Mouse (Mus musculus) midbrain, embryonic 15.5 days (tissue): Measurements from ENCODE around the gene Rgs19. TPM values are rescaled to one million over a fixed set of nuclear protein-coding genes. Genes with fewer than 3 reads are reported as not detected.

Experiments used
- ATAC-seq: fragments of 200-750 bp; cut with Nextera tagmentation; replicated peaks from 2 replicates; pipeline ENCODE4 v1.8.0; 2017; ENCODE audit warnings: moderate TSS enrichment
- H3K27ac ChIP-seq: fragments of 300-500 bp; sonication (generic); 2 replicates; pipeline ENCODE4 v1.5.1; 2015; ENCODE audit warnings: mild to moderate bottlenecking, inconsistent platforms
- H3K27me3 ChIP-seq: fragments of 300-500 bp; sonication (generic); replicated peaks from 2 replicates; pipeline ENCODE4 v1.6.1; 2015; ENCODE audit warnings: inconsistent platforms
- H3K36me3 ChIP-seq: fragments of 300-500 bp; sonication (generic); replicated peaks from 2 replicates; pipeline ENCODE4 v1.6.1; 2015; ENCODE audit warnings: inconsistent platforms
- H3K4me1 ChIP-seq: fragments of 300-500 bp; sonication (generic); 2 replicates; pipeline ENCODE4 v1.6.1; 2015; ENCODE audit warnings: inconsistent platforms
- H3K4me2 ChIP-seq: fragments of 300-500 bp; sonication (generic); 2 replicates; pipeline ENCODE4 v1.6.1; 2015; ENCODE audit warnings: inconsistent platforms, mild to moderate bottlenecking, moderate library complexity
- H3K4me3 ChIP-seq: fragments of 300-500 bp; sonication (generic); 2 replicates; pipeline ENCODE4 v1.5.1; 2015; ENCODE audit warnings: mild to moderate bottlenecking, inconsistent platforms
- H3K9ac ChIP-seq: fragments of 300-500 bp; sonication (generic); 2 replicates; pipeline ENCODE4 v1.6.1; 2015; ENCODE audit warnings: mild to moderate bottlenecking, inconsistent platforms
- H3K9me3 ChIP-seq: fragments of 300-500 bp; sonication (generic); 2 replicates; pipeline ENCODE4 v1.6.1; 2016; ENCODE audit warnings: inconsistent platforms
- WGBS: fragments of 180-500 bp; shearing (Covaris S2); methylation state at CpG from one replicate; pipeline ENCODE4 v1.1.7; 2015; ENCODE audit warnings: mixed read lengths; 5-methylcytosine and 5-hydroxymethylcytosine counted together
- polyA plus RNA-seq: library from polyadenylated mRNA; unstranded; fragments of >200 nt; fragmentation: Nextera tagmentation; extraction: Ambion mirVana; gene quantifications from 2 replicates; pipeline ENCODE4 v1.2.1, GENCODE M21; 2015

Gene Rgs19
- polyA plus RNA-seq, 1 experiment from 2014 or later, result 67.3 TPM

DNA sequence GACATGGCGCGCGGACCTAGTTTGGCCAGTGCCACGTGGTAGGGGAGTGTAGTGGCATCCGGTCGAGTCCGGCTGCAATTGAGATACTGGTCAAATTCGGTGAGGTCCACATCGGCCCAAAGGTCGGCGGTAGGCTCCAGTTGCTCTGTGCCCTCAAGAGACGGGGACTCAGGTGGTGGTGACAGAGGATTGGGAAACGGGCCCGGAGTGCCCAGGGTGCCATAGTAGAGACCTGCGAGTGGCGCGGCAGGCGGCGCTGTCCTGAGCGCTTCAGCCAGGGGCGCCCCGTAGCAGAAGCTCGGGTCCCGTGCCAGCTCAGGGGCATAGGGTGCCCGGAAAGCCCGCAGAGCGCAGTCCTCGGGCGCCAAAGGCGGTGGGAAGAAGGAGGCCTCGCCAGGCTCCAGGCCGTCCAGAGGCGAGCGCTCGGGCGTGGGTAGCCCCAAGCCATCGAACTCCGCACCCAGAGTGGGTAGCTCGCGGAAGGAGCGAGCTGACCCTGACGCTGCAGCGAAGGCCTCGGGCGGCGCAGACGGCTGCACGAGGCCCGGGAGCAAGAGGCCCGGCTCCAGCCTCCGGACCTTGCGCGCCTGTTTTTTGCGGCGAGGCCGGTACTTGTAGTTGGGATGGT, 23.4 kb downstream of the Rgs19 start:
- Histone ChIP-seq H3K27me3 (peaks cover 62% of the 10 kb centered on the region), H3K4me1 (peaks cover 20% of the 10 kb centered on the region), H3K9me3 (no peaks in the 10 kb centered on the region), H3K27ac (no peak overlapping the region), H3K9ac (0 out of 2 replicates have a peak overlapping the region, but pooled peaks have one; percentile 20), H3K4me2 (peak overlapping the region; percentile 65), H3K36me3 (no peaks in the 10 kb centered on the region), H3K4me3 (peak overlapping the region; percentile 39)
- 3% methylated on average over 56 of the region's 56 CpGs for WGBS
- no peak; the same call in 1 of the 2 replicates for ATAC-seq

DNA sequence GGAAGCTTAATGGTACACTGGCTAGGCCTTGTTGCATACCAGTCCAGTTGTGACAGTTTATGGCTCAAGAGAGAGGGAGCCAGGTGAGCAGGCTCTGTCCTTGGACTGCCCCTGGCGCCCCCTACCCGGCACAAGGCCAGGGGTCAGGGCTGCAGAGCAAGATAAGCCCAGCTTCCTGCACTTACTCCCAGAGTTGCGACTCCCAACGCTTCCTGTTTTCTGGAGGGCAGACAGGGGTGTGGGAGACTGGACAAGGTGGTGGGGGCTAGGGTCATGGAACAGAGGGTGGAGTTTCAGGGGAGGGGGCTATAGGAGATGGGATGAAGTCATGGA, 30.5 kb downstream of the Rgs19 start:
- no peaks in the 10 kb centered on the region for H3K9me3 ChIP-seq
- no peak for ATAC-seq
- no peak overlapping the region for H3K27ac ChIP-seq
- H3K4me2 ChIP-seq, result no peak overlapping the region
- no peak overlapping the region for H3K4me3 ChIP-seq
- peaks cover 2% of the 10 kb centered on the region; the same call in 1 of the 2 replicates for H3K27me3 ChIP-seq
- WGBS, result 47% methylated on average over 4 of the region's 4 CpGs
- H3K9ac ChIP-seq, result no peak overlapping the region
- H3K36me3 ChIP-seq, result no peaks in the 10 kb centered on the region
- peaks cover 6% of the 10 kb centered on the region; the same call in 1 of the 2 replicates for H3K4me1 ChIP-seq

DNA sequence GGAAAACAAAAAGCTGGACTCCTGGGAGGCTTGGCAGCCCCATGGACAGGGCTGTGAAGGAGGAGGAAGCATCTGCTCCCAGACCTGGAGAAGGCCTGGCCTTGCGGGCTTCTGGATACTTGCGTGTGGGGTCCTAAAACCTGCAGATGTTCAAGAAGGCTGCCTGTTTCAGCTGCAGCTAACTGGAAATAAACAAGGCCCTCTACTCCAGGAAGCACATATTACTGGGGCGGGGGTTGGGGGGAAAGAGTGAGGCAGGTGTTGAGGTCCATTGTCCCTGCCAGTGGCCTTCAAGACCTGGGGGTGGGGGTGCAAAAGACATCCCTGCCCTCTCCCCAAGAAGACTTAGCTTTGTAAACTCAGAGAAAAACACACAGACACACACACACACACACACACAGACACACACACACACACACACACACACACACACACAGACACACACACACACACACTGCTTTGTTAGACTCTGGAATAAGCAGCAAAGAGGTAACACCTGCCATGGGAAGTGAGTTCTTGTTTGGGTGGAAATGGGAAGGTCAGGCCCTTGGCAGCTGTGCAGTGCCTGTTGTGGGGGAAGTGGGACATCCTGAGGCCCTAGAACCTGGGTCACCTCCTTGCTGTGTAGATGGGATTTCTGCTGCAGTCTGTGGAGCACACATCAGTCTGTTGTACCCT, 31.0 kb downstream of the Rgs19 start:
- Histone ChIP-seq H3K9me3 (no peaks in the 10 kb centered on the region), H3K9ac (no peak overlapping the region), H3K4me1 (peaks cover 6% of the 10 kb centered on the region; the same call in 1 of the 2 replicates), H3K27ac (no peak overlapping the region), H3K27me3 (no peaks in the 10 kb centered on the region), H3K36me3 (no peaks in the 10 kb centered on the region), H3K4me3 (no peak overlapping the region), H3K4me2 (no peak overlapping the region)
- ATAC-seq, result no peak
- 85% methylated on average over 3 of the region's 3 CpGs for WGBS

DNA sequence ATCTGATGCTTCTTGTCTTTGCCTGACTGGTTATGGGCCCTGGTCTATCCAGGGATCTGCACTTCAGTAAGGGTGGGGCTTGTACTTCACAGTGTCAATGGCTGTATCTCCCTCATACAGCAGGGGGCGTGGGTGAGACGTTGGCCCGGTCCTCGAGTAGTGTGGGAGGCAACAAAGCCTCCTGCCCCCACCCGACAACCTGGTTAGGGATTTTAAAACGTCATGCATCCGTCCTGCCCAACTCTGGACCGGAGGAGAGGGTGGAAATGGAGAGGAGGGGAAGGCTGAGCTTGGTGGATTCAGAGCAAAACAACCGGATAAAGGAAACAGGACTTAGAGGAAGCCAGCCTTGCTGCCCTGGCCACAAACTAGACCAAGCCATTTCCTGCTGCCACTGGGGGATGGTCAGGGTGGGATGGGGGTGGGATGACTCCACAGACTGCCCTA, 34.1 kb downstream of the Rgs19 start:
- H3K4me2 ChIP-seq, result no peak overlapping the region
- peak; percentile 78 for ATAC-seq
- H3K4me1 ChIP-seq, result peaks cover 6% of the 10 kb centered on the region; the same call in 1 of the 2 replicates
- H3K36me3 ChIP-seq, result peaks cover 17% of the 10 kb centered on the region; the same call in 1 of the 2 replicates
- no peak overlapping the region for H3K9ac ChIP-seq
- no peaks in the 10 kb centered on the region for H3K9me3 ChIP-seq
- WGBS, result 11% methylated on average over 9 of the region's 9 CpGs
- no peaks in the 10 kb centered on the region for H3K27me3 ChIP-seq
- H3K27ac ChIP-seq, result no peak overlapping the region
- H3K4me3 ChIP-seq, result no peak overlapping the region

DNA sequence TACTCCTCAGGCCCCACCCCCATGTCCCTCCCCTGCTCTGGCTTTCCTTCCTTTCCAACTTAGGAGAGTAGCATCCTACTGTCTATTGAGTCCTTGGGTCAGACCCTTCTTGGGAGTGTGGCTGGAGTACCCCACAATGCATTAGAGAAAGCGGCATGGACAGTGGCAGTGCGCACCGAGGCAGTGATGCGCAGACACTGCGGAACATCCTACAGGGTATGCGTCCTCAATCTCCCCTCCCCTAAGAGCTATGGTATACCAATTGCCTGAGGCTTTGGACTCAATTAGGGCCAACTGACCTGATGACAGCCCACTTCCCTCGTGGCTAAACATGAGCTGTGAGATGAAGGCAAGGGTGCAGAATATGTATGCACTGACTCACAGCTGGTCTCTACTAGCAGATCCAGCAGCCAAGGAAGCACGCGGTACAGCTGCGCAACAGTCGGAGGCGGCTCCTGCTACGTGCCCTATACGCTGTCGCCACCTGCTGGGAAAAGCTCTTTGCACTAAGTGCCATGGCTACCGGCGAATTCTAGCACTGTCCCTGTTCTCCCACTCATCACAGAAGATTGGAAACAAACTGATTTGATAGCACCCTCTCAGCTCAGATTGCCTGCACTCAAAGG, 34.7 kb downstream of the Rgs19 start:
- ATAC-seq, result peak; percentile 41
- no peak overlapping the region for H3K4me3 ChIP-seq
- H3K36me3 ChIP-seq, result peaks cover 20% of the 10 kb centered on the region; the same call in 1 of the 2 replicates
- no peak overlapping the region for H3K9ac ChIP-seq
- 33% methylated on average over 17 of the region's 17 CpGs for WGBS
- H3K9me3 ChIP-seq, result no peaks in the 10 kb centered on the region
- H3K4me2 ChIP-seq, result no peak overlapping the region
- no peaks in the 10 kb centered on the region for H3K27me3 ChIP-seq
- H3K27ac ChIP-seq, result no peak overlapping the region
- H3K4me1 ChIP-seq, result peaks cover 6% of the 10 kb centered on the region; the same call in 1 of the 2 replicates

DNA sequence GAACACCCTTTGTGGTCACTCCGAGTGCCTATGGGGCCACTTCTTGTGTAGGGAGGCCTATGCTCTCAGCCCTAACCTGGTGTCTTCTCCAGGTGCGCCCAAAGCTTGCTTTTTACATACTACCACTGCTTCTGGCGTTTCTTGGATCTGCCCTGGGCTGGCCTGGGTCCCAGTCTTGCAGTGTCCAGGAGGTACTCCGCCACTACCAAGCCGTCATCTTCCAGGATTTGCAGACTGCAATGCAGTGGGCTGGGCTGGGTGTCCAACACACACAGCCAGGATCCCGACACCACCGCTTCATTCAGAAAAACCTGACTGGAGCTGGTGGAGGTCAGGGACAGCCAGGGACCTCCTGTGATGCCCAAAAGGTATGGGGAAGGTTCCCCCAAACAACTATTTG, 35.2 kb downstream of the Rgs19 start:
- 90% methylated on average over 7 of the region's 7 CpGs for WGBS
- ATAC-seq, result no peak
- no peaks in the 10 kb centered on the region for H3K9me3 ChIP-seq
- H3K27ac ChIP-seq, result no peak overlapping the region
- no peak overlapping the region for H3K4me3 ChIP-seq
- no peak overlapping the region for H3K9ac ChIP-seq
- H3K4me2 ChIP-seq, result no peak overlapping the region
- H3K4me1 ChIP-seq, result peaks cover 6% of the 10 kb centered on the region; the same call in 1 of the 2 replicates
- no peaks in the 10 kb centered on the region for H3K27me3 ChIP-seq
- peaks cover 22% of the 10 kb centered on the region; the same call in 1 of the 2 replicates for H3K36me3 ChIP-seq

DNA sequence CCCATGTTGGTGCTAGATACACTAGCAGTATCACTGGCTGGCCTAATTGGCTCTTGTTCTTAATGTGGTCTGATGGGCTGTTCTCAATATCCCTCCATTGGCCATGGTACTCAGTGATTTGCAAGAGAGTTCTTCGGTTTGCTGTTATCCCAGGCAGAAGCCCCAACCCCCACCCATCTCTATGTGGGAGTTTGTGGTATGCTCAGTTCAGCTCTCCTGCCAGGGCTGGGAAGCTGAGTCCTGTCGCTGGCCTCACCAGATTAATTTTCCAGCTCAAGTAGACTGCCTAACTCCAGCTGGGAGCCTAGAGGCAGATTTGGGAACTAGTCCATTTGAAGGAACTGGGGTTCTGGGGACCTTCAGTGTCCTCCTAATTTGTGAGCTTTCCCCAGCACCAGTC, 36.3 kb downstream of the Rgs19 start:
- Histone ChIP-seq H3K4me1 (peaks cover 6% of the 10 kb centered on the region; the same call in 1 of the 2 replicates), H3K27me3 (no peaks in the 10 kb centered on the region), H3K4me3 (no peak overlapping the region), H3K9ac (no peak overlapping the region), H3K4me2 (no peak overlapping the region), H3K27ac (no peak overlapping the region), H3K36me3 (peaks cover 28% of the 10 kb centered on the region), H3K9me3 (no peaks in the 10 kb centered on the region)
- no peak for ATAC-seq
- WGBS, result 75% methylated on average over 2 of the region's 2 CpGs

DNA sequence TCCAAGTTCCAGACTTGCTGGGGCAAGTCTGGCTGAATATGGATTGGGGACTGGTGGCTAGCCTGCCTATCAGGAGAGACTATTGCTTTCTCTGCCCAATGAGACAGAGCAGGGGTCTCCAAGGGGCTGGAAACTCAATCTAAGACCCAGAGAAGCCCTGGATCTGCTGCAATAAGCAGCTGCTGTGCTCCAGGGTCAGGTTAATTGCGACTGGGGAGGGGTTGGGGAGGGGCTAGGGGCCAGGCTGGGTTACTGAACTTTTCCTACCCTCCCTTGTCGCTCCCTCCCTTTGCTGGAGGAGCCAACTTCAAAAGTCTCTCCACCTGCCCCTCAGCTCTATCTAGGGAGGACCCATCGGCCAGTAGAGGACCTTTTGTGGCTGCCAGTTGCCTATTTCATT, 37.0 kb downstream of the Rgs19 start, which contains the start of gene Gm29797:
Gene Gm29797, plus strand, starts transcription at position 301 of the 400 bp plus-strand sequence.
- H3K4me1 ChIP-seq, result peaks cover 6% of the 10 kb centered on the region; the same call in 1 of the 2 replicates
- H3K27me3 ChIP-seq, result no peaks in the 10 kb centered on the region
- peaks cover 34% of the 10 kb centered on the region for H3K36me3 ChIP-seq
- no peak within 1 kb of the TSS for H3K4me3 ChIP-seq
- H3K9ac ChIP-seq, result no peak within 1 kb of the TSS
- no peak within 1 kb of the TSS for H3K4me2 ChIP-seq
- 76% methylated on average over 3 of the region's 3 CpGs for WGBS
- H3K27ac ChIP-seq, result no peak within 1 kb of the TSS
- no peak for ATAC-seq
- no peaks in the 10 kb centered on the region for H3K9me3 ChIP-seq

DNA sequence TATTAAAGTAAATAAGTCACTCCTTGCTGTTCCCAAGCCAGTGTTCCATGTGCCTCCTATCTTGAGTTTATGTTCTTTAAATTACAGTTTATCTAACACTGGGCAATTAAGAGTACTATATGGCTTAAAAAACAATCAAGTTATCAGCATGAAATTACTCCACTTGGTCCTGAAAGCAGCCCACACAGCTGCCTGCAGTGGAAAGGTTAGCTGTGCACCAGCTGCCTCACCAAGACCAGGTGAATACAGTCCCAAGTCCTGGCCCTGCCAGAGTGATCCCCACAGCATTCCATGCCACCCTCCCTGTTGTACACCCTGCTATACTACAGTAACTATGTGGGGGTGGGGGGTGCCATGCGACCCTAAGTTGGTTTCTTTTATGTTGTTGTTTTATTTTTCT, 40.3 kb downstream of the Rgs19 start:
- no peak overlapping the region for H3K27ac ChIP-seq
- H3K4me3 ChIP-seq, result no peak overlapping the region
- H3K4me1 ChIP-seq, result no peaks in the 10 kb centered on the region
- H3K9me3 ChIP-seq, result no peaks in the 10 kb centered on the region
- H3K27me3 ChIP-seq, result no peaks in the 10 kb centered on the region
- no peak overlapping the region for H3K9ac ChIP-seq
- H3K4me2 ChIP-seq, result no peak overlapping the region
- 94% methylated on average over 1 of the region's 1 CpGs for WGBS
- H3K36me3 ChIP-seq, result peaks cover 55% of the 10 kb centered on the region
- ATAC-seq, result no peak

DNA sequence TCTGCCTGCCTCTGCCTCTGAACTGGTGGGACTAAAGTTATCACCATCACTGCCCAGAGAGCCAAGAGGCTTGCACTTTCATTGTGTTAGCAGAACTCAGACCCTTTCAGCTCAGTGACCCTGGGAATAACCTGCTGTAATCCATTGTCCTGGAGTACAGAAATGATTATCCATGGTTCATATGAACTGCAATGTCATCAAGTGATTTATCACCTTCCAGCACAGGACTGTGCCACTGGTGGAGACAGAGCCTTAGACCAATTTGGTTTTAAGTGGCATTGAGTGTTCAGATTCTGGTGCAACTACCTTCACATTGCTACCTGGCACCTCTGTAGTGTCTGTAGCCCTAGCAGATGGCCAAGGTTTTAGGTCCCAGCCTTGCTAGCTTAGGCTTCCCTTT, 40.7 kb downstream of the Rgs19 start:
- Histone ChIP-seq H3K9ac (no peak overlapping the region), H3K9me3 (no peaks in the 10 kb centered on the region), H3K4me2 (no peak overlapping the region), H3K4me3 (no peak overlapping the region), H3K4me1 (no peaks in the 10 kb centered on the region), H3K27ac (no peak overlapping the region), H3K27me3 (no peaks in the 10 kb centered on the region), H3K36me3 (peaks cover 55% of the 10 kb centered on the region)
- no peak for ATAC-seq

DNA sequence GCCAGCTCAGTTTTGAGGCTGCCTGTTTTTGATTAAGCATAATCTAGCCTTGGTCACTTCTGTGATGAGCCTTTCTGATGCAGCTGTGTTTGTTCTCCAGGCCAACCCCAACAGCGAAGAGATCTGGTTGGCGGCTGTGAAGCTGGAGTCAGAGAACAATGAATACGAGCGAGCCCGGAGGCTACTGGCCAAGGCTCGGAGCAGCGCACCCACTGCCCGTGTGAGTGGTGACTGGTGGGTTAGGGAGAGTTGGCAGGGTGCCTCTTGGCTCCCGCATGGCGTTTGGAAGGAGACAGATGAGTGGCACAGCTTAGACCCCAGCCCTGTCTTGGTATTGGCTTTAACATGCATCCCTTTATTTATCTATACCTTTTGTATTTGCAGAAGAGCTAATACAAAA, 44.9 kb downstream of the Rgs19 start:
- H3K4me1 ChIP-seq, result no peaks in the 10 kb centered on the region
- 81% methylated on average over 10 of the region's 10 CpGs for WGBS
- no peaks in the 10 kb centered on the region for H3K27me3 ChIP-seq
- H3K36me3 ChIP-seq, result peaks cover 46% of the 10 kb centered on the region
- no peak for ATAC-seq
- no peaks in the 10 kb centered on the region for H3K9me3 ChIP-seq
- no peak overlapping the region for H3K27ac ChIP-seq
- H3K4me2 ChIP-seq, result no peak overlapping the region
- no peak overlapping the region for H3K4me3 ChIP-seq
- H3K9ac ChIP-seq, result no peak overlapping the region

DNA sequence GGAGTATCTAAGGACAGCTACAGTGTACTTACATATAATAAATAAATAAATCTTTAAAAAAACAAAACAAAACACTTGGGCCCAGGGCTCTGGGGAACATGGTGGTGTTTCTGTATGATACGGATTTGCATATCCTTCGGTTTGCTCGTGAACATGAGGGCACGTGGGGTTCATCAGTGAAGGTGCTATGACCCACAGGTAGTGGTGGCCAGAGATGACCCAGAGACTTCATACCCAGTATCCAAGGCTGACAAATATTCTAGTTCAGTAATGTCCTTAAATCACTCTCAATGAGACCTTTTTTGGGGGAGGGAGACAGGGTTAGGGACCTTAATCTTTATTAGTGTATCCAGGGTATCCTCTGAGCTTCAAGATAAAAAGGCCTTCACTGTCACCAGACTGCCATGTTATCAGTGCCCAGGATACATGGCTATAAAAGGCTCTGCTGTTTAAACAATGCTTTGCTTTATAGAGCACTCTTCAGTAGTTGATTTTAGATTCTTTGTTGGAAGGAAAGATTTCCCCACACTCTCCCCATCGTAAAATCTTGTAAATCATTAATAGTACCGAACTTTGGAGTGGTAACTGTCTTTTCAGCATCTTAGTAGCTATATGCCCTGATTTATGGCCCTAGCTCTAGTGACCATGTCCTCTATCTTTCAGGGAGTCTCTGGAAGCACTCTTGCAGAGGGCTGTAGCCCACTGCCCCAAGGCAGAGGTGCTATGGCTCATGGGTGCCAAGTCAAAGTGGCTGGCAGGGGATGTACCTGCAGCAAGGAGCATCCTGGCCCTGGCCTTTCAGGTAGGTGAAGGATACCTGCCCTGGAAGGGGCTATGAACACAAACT, 46.9 kb downstream of the Rgs19 start:
- Histone ChIP-seq H3K9me3 (no peaks in the 10 kb centered on the region), H3K36me3 (peaks cover 36% of the 10 kb centered on the region), H3K4me1 (no peaks in the 10 kb centered on the region), H3K4me3 (no peak overlapping the region), H3K9ac (no peak overlapping the region), H3K27ac (no peak overlapping the region), H3K27me3 (no peaks in the 10 kb centered on the region), H3K4me2 (no peak overlapping the region)
- no peak for ATAC-seq
- 96% methylated on average over 6 of the region's 6 CpGs for WGBS
